Mouse (Mus musculus): ENCODE data around the gene Rnf123.
"Not testable (repeated sequence)": the region's sequence is repeated elsewhere in the genome, so short reads cannot be mapped to it uniquely, and the experiment has no call there.

Gene Rnf123

GRCm38 (mm10) chr9:108035331-108036156 lies 47.6 kb downstream of the Rnf123 start:
- DNase-seq (ENCODE audit: low spot score): no peak

GRCm38 (mm10) chr9:108032126-108032525 lies 51.0 kb downstream of the Rnf123 start:
- DNase-seq (ENCODE audit: low spot score): no peak

- DNase-seq (ENCODE audit: low spot score): no peak
Measured at GRCm38 (mm10) chr9:108027867-108028266, 55.3 kb downstream of the Rnf123 start.

- DNase-seq (ENCODE audit: low spot score): no peak
Measured at GRCm38 (mm10) chr9:108026584-108026983, 56.6 kb downstream of the Rnf123 start.

- no peak for DNase-seq (ENCODE audit: low spot score)
Measured at GRCm38 (mm10) chr9:108023216-108023615, 59.9 kb downstream of the Rnf123 start.

- no peak for DNase-seq (ENCODE audit: low spot score)
Measured at GRCm38 (mm10) chr9:108020741-108021140, 62.4 kb downstream of the Rnf123 start.

GRCm38 (mm10) chr9:108017127-108017526 lies 66.0 kb downstream of the Rnf123 start:
- no peak for DNase-seq (ENCODE audit: low spot score)

- DNase-seq (ENCODE audit: low spot score): not testable (repeated sequence)
Measured at GRCm38 (mm10) chr9:108013577-108013976, 69.6 kb downstream of the Rnf123 start.

- no peak for DNase-seq (ENCODE audit: low spot score)
Measured at GRCm38 (mm10) chr9:108010385-108010784, 72.8 kb downstream of the Rnf123 start.

- no peak for DNase-seq (ENCODE audit: low spot score)
Measured at GRCm38 (mm10) chr9:108008041-108008440, 75.1 kb downstream of the Rnf123 start.

- peak; percentile 34 for DNase-seq (ENCODE audit: low spot score)
Measured at GRCm38 (mm10) chr9:108003531-108003890, 79.6 kb downstream of the Rnf123 start.

- peak; percentile 50 for DNase-seq (ENCODE audit: low spot score)
Measured at GRCm38 (mm10) chr9:108002778-108003530, 80.2 kb downstream of the Rnf123 start.

- peak; percentile 99 for DNase-seq (ENCODE audit: low spot score)
Measured at GRCm38 (mm10) chr9:108001922-108002770, 81.0 kb downstream of the Rnf123 start, which contains the start of gene Ip6k1. TSS of gene Ip6k1 (plus strand) at chr9:108002501.
